Mouse (Mus musculus) embryonic facial prominence, embryonic 12.5 days (tissue): Measurements from ENCODE around the gene Chil1. TPM values are rescaled to one million over a fixed set of nuclear protein-coding genes. Genes with fewer than 3 reads are reported as not detected.
A peak's percentile ranks its signal among the peaks of the same experiment; 100 is the strongest.

Experiments used
- ATAC-seq: fragments of 200-750 bp; cut with Nextera tagmentation; 2 replicates; pipeline ENCODE4 v1.8.0; 2017; ENCODE audit not compliant: insufficient number of reproducible peaks, insufficient read depth, low FRiP score, low TSS enrichment
- H3K27ac ChIP-seq: fragments of 300-500 bp; sonication (generic); 2 replicates; pipeline ENCODE4 v1.5.1; 2016; ENCODE audit warnings: mild to moderate bottlenecking
- H3K27me3 ChIP-seq: fragments of 300-500 bp; sonication (generic); 2 replicates; pipeline ENCODE4 v1.6.1; 2016; ENCODE audit warnings: mild to moderate bottlenecking, moderate library complexity
- H3K36me3 ChIP-seq: fragments of 300-500 bp; sonication (generic); 2 replicates; pipeline ENCODE4 v1.6.1; 2016; ENCODE audit warnings: mild to moderate bottlenecking
- H3K4me1 ChIP-seq: fragments of 300-500 bp; sonication (generic); 2 replicates; pipeline ENCODE4 v1.6.1; 2016
- H3K4me2 ChIP-seq: fragments of 300-500 bp; sonication (generic); replicated peaks from 2 replicates; pipeline ENCODE4 v1.6.1; 2016; ENCODE audit warnings: mild to moderate bottlenecking, moderate library complexity
- H3K4me3 ChIP-seq: fragments of 300-500 bp; sonication (generic); 2 replicates; pipeline ENCODE4 v1.5.1; 2016; ENCODE audit warnings: mild to moderate bottlenecking
- H3K9ac ChIP-seq: fragments of 300-500 bp; sonication (generic); 2 replicates; pipeline ENCODE4 v1.6.1; 2016; ENCODE audit warnings: mild to moderate bottlenecking, moderate library complexity
- H3K9me3 ChIP-seq: fragments of 300-500 bp; sonication (generic); 2 replicates; pipeline ENCODE4 v1.6.1; 2016; ENCODE audit warnings: mild to moderate bottlenecking, moderate library complexity
- WGBS: fragments of 180-500 bp; shearing (Covaris S2); methylation state at CpG from one replicate; pipeline ENCODE4 v1.1.7; 2016; 5-methylcytosine and 5-hydroxymethylcytosine counted together
- polyA plus RNA-seq: library from polyadenylated mRNA; unstranded; fragments of >200 nt; fragmentation: Nextera tagmentation; extraction: Ambion mirVana; gene quantifications from 2 replicates; pipeline ENCODE4 v1.2.1, GENCODE M21; 2016

Chil1 gene
- polyA plus RNA-seq, 1 experiment from 2014 or later = 3.6 TPM

- no peak overlapping the region for H3K4me3 ChIP-seq
- 75% methylated on average over 5 of the region's 5 CpGs for WGBS
Observed at GRCm38 (mm10) chr1:134177976-134178375, 4.0 kb upstream of the Chil1 start.

DNA sequence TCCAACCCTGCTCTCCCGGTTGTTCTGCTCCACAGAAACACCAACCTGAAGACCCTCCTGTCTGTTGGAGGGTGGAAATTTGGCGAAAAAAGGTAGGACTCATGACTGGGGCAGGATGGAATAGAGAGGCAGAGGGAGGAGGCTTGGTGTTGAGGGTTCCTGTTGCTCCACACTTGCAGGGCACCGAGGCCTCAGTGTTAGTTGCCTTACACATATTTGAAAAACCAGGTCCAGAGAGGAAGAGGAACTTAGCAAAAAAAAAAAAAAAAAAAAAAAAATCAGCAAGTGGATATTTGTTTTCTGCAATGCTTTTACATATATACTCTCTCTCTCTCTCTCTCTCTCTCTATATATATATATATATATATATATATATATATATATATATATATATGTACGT is 2.1 kb downstream of the Chil1 start:
- 84% methylated on average over 4 of the region's 4 CpGs for WGBS
- ATAC-seq = no peak

More at GRCm38 (mm10) chr1:134177976-134178375, 4.0 kb upstream of the Chil1 start:
- H3K36me3 ChIP-seq = no peaks in the 10 kb centered on the region
- peaks cover 10% of the 10 kb centered on the region for H3K4me1 ChIP-seq
- no peak overlapping the region for H3K9ac ChIP-seq
- no peak for ATAC-seq
- H3K9me3 ChIP-seq = no peaks in the 10 kb centered on the region
- H3K27me3 ChIP-seq = no peaks in the 10 kb centered on the region
- no peak overlapping the region for H3K27ac ChIP-seq
- H3K4me2 ChIP-seq = no peak overlapping the region

GRCm38 (mm10) chr1:134188217-134188616 is 6.2 kb downstream of the Chil1 start:
- Histone ChIP-seq H3K9ac (no peak overlapping the region), H3K4me2 (no peak overlapping the region), H3K27me3 (0 out of 2 replicates have a peak, but pooled peaks cover 6% of the 10 kb centered on the region), H3K27ac (no peak overlapping the region), H3K9me3 (no peaks in the 10 kb centered on the region), H3K4me3 (no peak overlapping the region), H3K36me3 (no peaks in the 10 kb centered on the region), H3K4me1 (peaks cover 10% of the 10 kb centered on the region)
- 87% methylated on average over 5 of the region's 5 CpGs for WGBS
- no peak for ATAC-seq

More for the DNA sequence above, 2.1 kb downstream of the Chil1 start:
- 0 out of 2 replicates have a peak, but pooled peaks cover 6% of the 10 kb centered on the region for H3K27me3 ChIP-seq
- no peaks in the 10 kb centered on the region for H3K9me3 ChIP-seq
- no peak overlapping the region for H3K4me2 ChIP-seq
- H3K36me3 ChIP-seq = no peaks in the 10 kb centered on the region
- peaks cover 10% of the 10 kb centered on the region for H3K4me1 ChIP-seq
- no peak overlapping the region for H3K27ac ChIP-seq
- no peak overlapping the region for H3K4me3 ChIP-seq
- H3K9ac ChIP-seq = no peak overlapping the region

DNA sequence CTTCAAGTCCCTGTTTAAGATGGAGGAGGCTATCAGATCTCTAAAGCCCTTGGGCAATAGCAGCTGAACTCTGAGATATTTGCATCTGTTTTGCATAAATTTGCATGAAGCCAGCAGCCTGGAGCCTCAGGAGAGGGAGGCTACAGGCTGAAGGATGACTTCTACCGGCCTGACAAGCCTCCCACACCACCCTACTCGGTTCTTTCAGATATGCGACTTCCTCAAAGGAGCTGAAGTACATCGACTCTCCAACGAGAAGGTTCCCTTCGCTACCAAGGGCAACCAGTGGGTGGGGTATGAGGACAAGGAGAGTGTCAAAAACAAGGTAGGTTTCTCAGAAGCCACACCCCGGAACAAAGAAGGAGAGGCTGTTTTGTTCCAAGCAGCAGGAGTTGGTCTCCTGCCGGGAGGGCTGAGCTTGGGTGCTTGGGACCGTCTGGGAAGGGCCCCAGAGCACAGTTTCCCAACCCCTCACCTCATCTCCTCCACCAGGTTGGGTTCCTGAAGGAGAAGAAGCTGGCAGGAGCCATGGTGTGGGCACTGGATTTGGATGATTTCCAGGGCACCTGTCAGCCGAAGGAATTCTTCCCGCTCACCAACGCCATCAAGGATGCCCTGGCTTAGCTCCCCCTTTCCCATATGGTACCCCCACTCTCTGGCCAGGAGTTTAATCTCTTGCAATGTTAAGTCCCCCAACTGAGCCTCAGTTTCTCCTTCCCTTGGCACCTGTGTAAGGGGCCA is 7.2 kb downstream of the Chil1 start:
- no peak for ATAC-seq
- 0 out of 2 replicates have a peak, but pooled peaks cover 6% of the 10 kb centered on the region for H3K27me3 ChIP-seq
- H3K36me3 ChIP-seq = no peaks in the 10 kb centered on the region
- 31% methylated on average over 12 of the region's 12 CpGs for WGBS
- no peak overlapping the region for H3K9ac ChIP-seq
- H3K4me2 ChIP-seq = no peak overlapping the region
- H3K4me3 ChIP-seq = no peak overlapping the region
- no peak overlapping the region for H3K27ac ChIP-seq
- peaks cover 19% of the 10 kb centered on the region for H3K4me1 ChIP-seq
- H3K9me3 ChIP-seq = no peaks in the 10 kb centered on the region

DNA sequence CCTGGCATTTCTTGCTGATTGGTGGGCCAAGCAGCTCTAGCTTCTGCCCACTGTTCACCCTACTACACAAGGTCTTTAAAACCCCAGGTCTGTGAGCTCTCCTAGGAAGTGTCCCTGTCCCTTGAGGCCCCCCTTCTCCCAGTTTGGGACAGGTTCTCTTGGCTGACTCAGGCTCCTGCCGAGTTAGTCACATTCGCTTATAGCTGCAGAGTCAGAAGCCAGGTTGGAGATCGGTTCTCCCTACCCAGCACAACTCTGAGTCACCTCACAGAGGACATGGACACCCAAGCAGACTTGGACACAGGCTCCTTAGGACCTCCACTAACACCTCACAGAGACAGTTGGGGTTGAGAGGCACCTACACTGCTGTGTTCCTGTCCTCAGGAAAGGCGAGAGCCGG is 9.2 kb downstream of the Chil1 start:
- no peak for ATAC-seq
- no peak overlapping the region for H3K27ac ChIP-seq
- H3K4me1 ChIP-seq = peaks cover 34% of the 10 kb centered on the region
- H3K9ac ChIP-seq = no peak overlapping the region
- H3K4me2 ChIP-seq = no peak overlapping the region
- no peak overlapping the region for H3K4me3 ChIP-seq
- no peaks in the 10 kb centered on the region for H3K36me3 ChIP-seq
- WGBS = 77% methylated on average over 5 of the region's 5 CpGs
- H3K9me3 ChIP-seq = no peaks in the 10 kb centered on the region
- 0 out of 2 replicates have a peak, but pooled peaks cover 6% of the 10 kb centered on the region for H3K27me3 ChIP-seq

- H3K27ac ChIP-seq = no peak overlapping the region
- 36% methylated on average over 4 of the region's 4 CpGs for WGBS
- H3K9ac ChIP-seq = no peak overlapping the region
- H3K9me3 ChIP-seq = no peaks in the 10 kb centered on the region
- peaks cover 36% of the 10 kb centered on the region for H3K4me1 ChIP-seq
- H3K4me3 ChIP-seq = no peak overlapping the region
- no peak for ATAC-seq
- no peak overlapping the region for H3K4me2 ChIP-seq
- no peaks in the 10 kb centered on the region for H3K36me3 ChIP-seq
- 0 out of 2 replicates have a peak, but pooled peaks cover 6% of the 10 kb centered on the region for H3K27me3 ChIP-seq
Observed at GRCm38 (mm10) chr1:134192024-134192423, 10.0 kb downstream of the Chil1 start.

- 0 out of 2 replicates have a peak, but pooled peaks cover 6% of the 10 kb centered on the region for H3K27me3 ChIP-seq
- H3K4me2 ChIP-seq = no peak within 1 kb of the TSS
- peaks cover 36% of the 10 kb centered on the region for H3K4me1 ChIP-seq
- H3K9ac ChIP-seq = peak within 1 kb of the TSS; percentile 16; the same call in 1 of the 2 replicates
- 43% methylated on average over 1 of the region's 1 CpGs for WGBS
- H3K27ac ChIP-seq = no peak within 1 kb of the TSS
- no peak within 1 kb of the TSS for H3K4me3 ChIP-seq
- ATAC-seq = no peak
- H3K36me3 ChIP-seq = no peaks in the 10 kb centered on the region
- no peaks in the 10 kb centered on the region for H3K9me3 ChIP-seq
Observed at GRCm38 (mm10) chr1:134193126-134193525, 11.2 kb downstream of the Chil1 start, which contains the start of gene Mybph. TSS of gene Mybph (plus strand) at chr1:134193448.

GRCm38 (mm10) chr1:134193674-134194197 is 11.8 kb downstream of the Chil1 start:
- Histone ChIP-seq H3K9ac (peak overlapping the region; percentile 16; the same call in 1 of the 2 replicates), H3K4me2 (no peak overlapping the region), H3K4me1 (peaks cover 36% of the 10 kb centered on the region), H3K27me3 (0 out of 2 replicates have a peak, but pooled peaks cover 2% of the 10 kb centered on the region), H3K9me3 (no peaks in the 10 kb centered on the region), H3K4me3 (no peak overlapping the region), H3K36me3 (no peaks in the 10 kb centered on the region), H3K27ac (no peak overlapping the region)
- no peak for ATAC-seq
- 30% methylated on average over 7 of the region's 7 CpGs for WGBS

DNA sequence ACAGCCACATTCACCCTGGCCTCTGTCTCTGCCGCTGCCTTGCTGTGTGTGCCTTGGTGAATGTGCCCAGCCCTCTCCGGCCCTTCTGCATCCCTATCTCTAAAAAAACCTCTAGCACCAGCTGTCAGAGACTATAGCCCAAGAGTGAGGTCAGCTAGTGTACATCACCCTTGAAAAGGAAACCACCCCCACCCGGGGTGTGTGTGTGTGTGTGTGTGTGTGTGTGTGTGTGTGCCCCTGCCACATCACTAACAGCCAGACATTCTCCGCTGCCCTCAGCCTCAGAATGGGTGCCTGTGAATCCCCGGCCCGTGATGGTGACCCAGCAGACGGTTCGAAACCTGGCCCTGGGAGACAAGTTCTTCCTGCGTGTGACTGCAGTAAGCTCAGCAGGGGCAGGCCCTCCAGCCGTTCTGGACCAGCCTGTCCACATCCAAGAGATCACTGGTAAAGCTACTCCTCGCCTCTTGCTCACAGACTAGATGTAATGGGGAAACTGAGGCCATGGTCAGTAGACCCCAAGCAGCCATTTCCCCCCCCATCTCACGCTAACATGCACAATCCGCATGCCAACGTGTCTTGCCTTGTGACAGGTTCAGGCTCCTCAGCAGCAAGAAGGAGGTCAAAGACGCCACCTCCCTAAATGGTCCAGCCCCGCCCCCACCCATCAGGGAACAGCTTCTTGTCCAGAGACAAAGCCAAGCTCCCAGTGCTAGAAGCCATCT is 12.5 kb downstream of the Chil1 start:
- Histone ChIP-seq H3K36me3 (no peaks in the 10 kb centered on the region), H3K4me3 (no peak overlapping the region), H3K9me3 (no peaks in the 10 kb centered on the region), H3K4me2 (no peak overlapping the region), H3K27ac (no peak overlapping the region), H3K27me3 (no peaks in the 10 kb centered on the region), H3K4me1 (peaks cover 33% of the 10 kb centered on the region), H3K9ac (no peak overlapping the region)
- ATAC-seq = no peak
- 66% methylated on average over 16 of the region's 16 CpGs for WGBS

- Histone ChIP-seq H3K27ac (no peak overlapping the region), H3K4me1 (peaks cover 33% of the 10 kb centered on the region), H3K9ac (no peak overlapping the region), H3K4me2 (no peak overlapping the region), H3K36me3 (no peaks in the 10 kb centered on the region), H3K4me3 (no peak overlapping the region), H3K27me3 (no peaks in the 10 kb centered on the region), H3K9me3 (no peaks in the 10 kb centered on the region)
- ATAC-seq = no peak
- WGBS = 33% methylated on average over 2 of the region's 2 CpGs
Observed at GRCm38 (mm10) chr1:134195117-134195516, 13.1 kb downstream of the Chil1 start.

- no peaks in the 10 kb centered on the region for H3K36me3 ChIP-seq
- H3K9me3 ChIP-seq = no peaks in the 10 kb centered on the region
- H3K9ac ChIP-seq = no peak overlapping the region
- no peak for ATAC-seq
- H3K27ac ChIP-seq = 0 out of 2 replicates have a peak overlapping the region, but pooled peaks have one; percentile 30
- WGBS = 44% methylated on average over 3 of the region's 3 CpGs
- H3K27me3 ChIP-seq = no peaks in the 10 kb centered on the region
- no peak overlapping the region for H3K4me3 ChIP-seq
- no peak overlapping the region for H3K4me2 ChIP-seq
- peaks cover 33% of the 10 kb centered on the region for H3K4me1 ChIP-seq
Observed at GRCm38 (mm10) chr1:134195571-134195970, 13.6 kb downstream of the Chil1 start.
